Mouse (Mus musculus) neural tube, embryonic 13.5 days (tissue): ENCODE data around the gene Olfr1339. TPM values are rescaled to one million over a fixed set of nuclear protein-coding genes. Genes with fewer than 3 reads are reported as not detected.

Source experiments
- ATAC-seq: fragments of 200-750 bp; cut with Nextera tagmentation; 2 replicates; pipeline ENCODE4 v1.8.0; 2017; ENCODE audit warnings: low read depth, mild to moderate bottlenecking, moderate TSS enrichment, moderate library complexity
- H3K27ac ChIP-seq: fragments of 300-500 bp; sonication (generic); replicated peaks from 2 replicates; pipeline ENCODE4 v1.5.1; 2015; ENCODE audit warnings: moderate library complexity, mild to moderate bottlenecking, inconsistent platforms
- H3K27me3 ChIP-seq: fragments of 300-500 bp; sonication (generic); 2 replicates; pipeline ENCODE4 v1.6.1; 2015; ENCODE audit warnings: mild to moderate bottlenecking, inconsistent platforms
- H3K36me3 ChIP-seq: fragments of 300-500 bp; sonication (generic); 2 replicates; pipeline ENCODE4 v1.6.1; 2015; ENCODE audit warnings: mild to moderate bottlenecking, inconsistent platforms
- H3K4me1 ChIP-seq: fragments of 300-500 bp; sonication (generic); replicated peaks from 2 replicates; pipeline ENCODE4 v1.6.1; 2015; ENCODE audit warnings: inconsistent platforms
- H3K4me2 ChIP-seq: fragments of 300-500 bp; sonication (generic); 2 replicates; pipeline ENCODE4 v1.6.1; 2015; ENCODE audit warnings: inconsistent platforms, mild to moderate bottlenecking, moderate library complexity
- H3K4me3 ChIP-seq: fragments of 300-500 bp; sonication (generic); 2 replicates; pipeline ENCODE4 v1.5.1; 2015; ENCODE audit warnings: mild to moderate bottlenecking, inconsistent platforms
- H3K9ac ChIP-seq: fragments of 300-500 bp; sonication (generic); 2 replicates; pipeline ENCODE4 v1.6.1; 2015; ENCODE audit warnings: moderate library complexity, mild to moderate bottlenecking, inconsistent platforms
- H3K9me3 ChIP-seq: fragments of 300-500 bp; sonication (generic); 2 replicates; pipeline ENCODE4 v1.6.1; 2016; ENCODE audit warnings: inconsistent platforms
- WGBS: fragments of 180-500 bp; shearing (Covaris S2); methylation state at CpG from one replicate; pipeline ENCODE4 v1.1.7; 2015; 5-methylcytosine and 5-hydroxymethylcytosine counted together
- polyA plus RNA-seq: library from polyadenylated mRNA; unstranded; fragments of >200 nt; fragmentation: Nextera tagmentation; extraction: Ambion mirVana; gene quantifications from 2 replicates; pipeline ENCODE4 v1.2.1, GENCODE M21; 2015

The Olfr1339 gene
- polyA plus RNA-seq = not detected in 2 replicates

GRCm38 (mm10) chr4:118731875-118732274 is at the start of gene Olfr1339:
Gene Olfr1339, plus strand, starts transcription at chr4:118732175.
- Histone ChIP-seq H3K36me3 (no peaks in the 10 kb centered on the region), H3K27me3 (no peaks in the 10 kb centered on the region), H3K9me3 (no peaks in the 10 kb centered on the region), H3K4me1 (no peaks in the 10 kb centered on the region), H3K9ac (no peak within 1 kb of the TSS), H3K4me3 (no peak within 1 kb of the TSS), H3K4me2 (no peak within 1 kb of the TSS), H3K27ac (no peak within 1 kb of the TSS)
- 100% methylated on average over 1 of the region's 1 CpGs for WGBS
- no peak for ATAC-seq

- no peak overlapping the region for H3K4me2 ChIP-seq
- ATAC-seq = no peak
- no peak overlapping the region for H3K9ac ChIP-seq
- no peaks in the 10 kb centered on the region for H3K9me3 ChIP-seq
- no peaks in the 10 kb centered on the region for H3K27me3 ChIP-seq
- H3K27ac ChIP-seq = no peak overlapping the region
- H3K36me3 ChIP-seq = no peaks in the 10 kb centered on the region
- WGBS = 73% methylated on average over 2 of the region's 2 CpGs
- no peaks in the 10 kb centered on the region for H3K4me1 ChIP-seq
- no peak overlapping the region for H3K4me3 ChIP-seq
Observed at GRCm38 (mm10) chr4:118687086-118687485, 44.9 kb upstream of the Olfr1339 start.

DNA sequence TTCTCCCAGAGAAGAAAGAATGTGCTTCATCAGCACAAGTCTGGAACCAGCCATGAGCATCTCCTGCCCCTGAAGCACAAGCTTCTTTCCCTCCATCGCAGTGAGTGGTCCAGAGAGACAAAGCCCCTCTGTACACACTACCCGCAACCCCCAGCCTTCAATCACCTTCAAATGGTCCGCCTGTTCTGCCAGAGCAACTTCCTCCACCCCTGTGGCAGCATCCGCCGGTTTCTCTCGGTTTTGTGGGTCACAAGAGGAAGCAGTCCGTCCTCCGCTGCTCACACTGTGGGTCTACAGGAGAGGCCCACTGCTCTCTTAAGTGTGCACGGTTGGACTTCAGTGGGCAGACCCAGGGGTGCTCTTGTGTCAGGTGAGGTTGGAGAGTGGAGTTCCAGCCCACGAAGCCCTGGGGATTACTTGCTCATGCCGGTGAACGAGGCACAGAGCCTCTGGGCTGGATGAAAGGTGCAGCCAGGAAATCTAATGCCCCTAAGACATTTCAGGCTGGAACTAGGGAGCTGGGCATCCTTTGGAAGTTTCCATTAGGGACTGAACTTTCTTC is 39.5 kb upstream of the Olfr1339 start, which contains the start of gene Olfr1342:
Gene Olfr1342 (minus strand): TSS at position 345 of the 562 bp plus-strand sequence.
- Histone ChIP-seq H3K4me3 (no peak within 1 kb of the TSS), H3K4me2 (no peak within 1 kb of the TSS), H3K36me3 (no peaks in the 10 kb centered on the region), H3K9me3 (no peaks in the 10 kb centered on the region), H3K27ac (no peak within 1 kb of the TSS), H3K9ac (no peak within 1 kb of the TSS), H3K27me3 (no peaks in the 10 kb centered on the region), H3K4me1 (no peaks in the 10 kb centered on the region)
- 55% methylated on average over 12 of the region's 12 CpGs for WGBS
- no peak for ATAC-seq

GRCm38 (mm10) chr4:118693812-118694211 is 38.2 kb upstream of the Olfr1339 start:
- H3K4me3 ChIP-seq = no peak overlapping the region
- no peak for ATAC-seq
- 35% methylated on average over 2 of the region's 2 CpGs for WGBS

GRCm38 (mm10) chr4:118703223-118703622 is 28.8 kb upstream of the Olfr1339 start, which contains the start of gene Olfr1341:
Gene Olfr1341, plus strand, starts transcription at chr4:118703523.
- Histone ChIP-seq H3K36me3 (no peaks in the 10 kb centered on the region), H3K4me2 (no peak within 1 kb of the TSS), H3K9me3 (no peaks in the 10 kb centered on the region), H3K27ac (no peak within 1 kb of the TSS), H3K27me3 (no peaks in the 10 kb centered on the region), H3K9ac (no peak within 1 kb of the TSS), H3K4me3 (no peak within 1 kb of the TSS), H3K4me1 (no peaks in the 10 kb centered on the region)
- no peak for ATAC-seq
- 88% methylated on average over 3 of the region's 3 CpGs for WGBS

More at GRCm38 (mm10) chr4:118693812-118694211, 38.2 kb upstream of the Olfr1339 start:
- Histone ChIP-seq H3K27me3 (no peaks in the 10 kb centered on the region), H3K4me2 (no peak overlapping the region), H3K27ac (no peak overlapping the region), H3K9ac (no peak overlapping the region), H3K9me3 (no peaks in the 10 kb centered on the region), H3K4me1 (no peaks in the 10 kb centered on the region), H3K36me3 (no peaks in the 10 kb centered on the region)

DNA sequence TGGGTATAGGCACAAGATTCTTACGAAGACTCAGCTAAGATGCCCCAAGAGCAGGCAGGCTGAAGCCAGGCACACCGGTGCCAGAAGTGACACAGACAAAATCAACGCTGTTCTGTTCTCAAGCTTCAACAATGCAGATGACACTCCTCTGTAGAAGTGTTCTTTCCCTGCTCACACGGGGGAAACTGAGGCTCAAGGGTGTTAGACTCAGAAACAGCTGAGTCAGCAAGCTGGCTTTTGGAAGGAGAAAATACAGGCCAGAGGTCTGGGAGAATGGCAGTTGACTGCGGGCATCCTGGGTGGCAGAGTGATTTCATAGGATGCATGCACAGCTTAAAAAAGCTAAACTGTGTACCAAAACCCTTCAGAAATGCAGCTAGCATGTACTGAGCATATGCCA is 23.9 kb upstream of the Olfr1339 start:
- H3K4me2 ChIP-seq = no peak overlapping the region
- no peak for ATAC-seq
- H3K9me3 ChIP-seq = no peaks in the 10 kb centered on the region
- no peak overlapping the region for H3K4me3 ChIP-seq
- no peak overlapping the region for H3K9ac ChIP-seq
- 83% methylated on average over 5 of the region's 5 CpGs for WGBS
- no peaks in the 10 kb centered on the region for H3K4me1 ChIP-seq
- H3K27me3 ChIP-seq = no peaks in the 10 kb centered on the region
- no peaks in the 10 kb centered on the region for H3K36me3 ChIP-seq
- no peak overlapping the region for H3K27ac ChIP-seq

GRCm38 (mm10) chr4:118711656-118712055 is 20.3 kb upstream of the Olfr1339 start:
- H3K9me3 ChIP-seq = no peaks in the 10 kb centered on the region
- H3K9ac ChIP-seq = no peak overlapping the region
- no peak overlapping the region for H3K4me2 ChIP-seq
- no peaks in the 10 kb centered on the region for H3K4me1 ChIP-seq
- H3K27me3 ChIP-seq = no peaks in the 10 kb centered on the region
- no peaks in the 10 kb centered on the region for H3K36me3 ChIP-seq
- no peak overlapping the region for H3K4me3 ChIP-seq
- WGBS = 29% methylated on average over 1 of the region's 1 CpGs
- no peak overlapping the region for H3K27ac ChIP-seq
- ATAC-seq = no peak

- H3K4me2 ChIP-seq = no peak within 1 kb of the TSS
- ATAC-seq = no peak
- no peaks in the 10 kb centered on the region for H3K36me3 ChIP-seq
- H3K9ac ChIP-seq = no peak within 1 kb of the TSS
- H3K27ac ChIP-seq = no peak within 1 kb of the TSS
- H3K4me3 ChIP-seq = no peak within 1 kb of the TSS
- no peaks in the 10 kb centered on the region for H3K27me3 ChIP-seq
- no peaks in the 10 kb centered on the region for H3K4me1 ChIP-seq
- H3K9me3 ChIP-seq = no peaks in the 10 kb centered on the region
Observed at GRCm38 (mm10) chr4:118719838-118720237, 12.1 kb upstream of the Olfr1339 start, which contains the start of gene Olfr1340. Gene Olfr1340, plus strand, starts transcription at chr4:118720138.

- ATAC-seq = no peak
- no peaks in the 10 kb centered on the region for H3K9me3 ChIP-seq
- H3K4me2 ChIP-seq = no peak overlapping the region
- no peak overlapping the region for H3K4me3 ChIP-seq
- no peaks in the 10 kb centered on the region for H3K4me1 ChIP-seq
- H3K9ac ChIP-seq = no peak overlapping the region
- no peaks in the 10 kb centered on the region for H3K36me3 ChIP-seq
- H3K27me3 ChIP-seq = no peaks in the 10 kb centered on the region
- 63% methylated on average over 10 of the region's 10 CpGs for WGBS
- no peak overlapping the region for H3K27ac ChIP-seq
Observed at GRCm38 (mm10) chr4:118721742-118722483, 10.1 kb upstream of the Olfr1339 start.

DNA sequence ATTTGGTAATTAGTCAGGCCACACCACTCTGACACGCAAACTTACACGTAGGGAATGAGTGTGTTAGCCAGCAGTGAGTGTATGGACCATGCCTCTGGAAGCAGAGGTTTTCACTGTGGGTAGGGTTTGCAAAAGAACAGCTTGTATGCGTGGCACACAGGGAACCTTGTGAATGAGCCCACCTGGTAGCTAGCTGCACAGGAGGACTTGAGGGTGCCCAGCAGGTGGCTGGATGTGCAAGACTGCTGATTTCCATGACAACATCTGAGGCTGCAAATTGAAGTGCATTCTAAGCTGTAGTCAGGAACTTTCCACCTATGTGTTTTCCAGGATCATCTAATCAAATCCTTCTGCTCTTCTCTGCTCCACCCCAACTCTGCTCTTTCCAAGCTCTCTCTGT is 7.6 kb downstream of the Olfr1339 start:
- no peak overlapping the region for H3K4me3 ChIP-seq
- H3K27me3 ChIP-seq = peaks cover 30% of the 10 kb centered on the region
- peaks cover 5% of the 10 kb centered on the region; the same call in 1 of the 2 replicates for H3K4me1 ChIP-seq
- H3K9me3 ChIP-seq = no peaks in the 10 kb centered on the region
- H3K9ac ChIP-seq = no peak overlapping the region
- no peak overlapping the region for H3K27ac ChIP-seq
- WGBS = 53% methylated on average over 3 of the region's 3 CpGs
- H3K4me2 ChIP-seq = no peak overlapping the region
- ATAC-seq = no peak
- no peaks in the 10 kb centered on the region for H3K36me3 ChIP-seq

DNA sequence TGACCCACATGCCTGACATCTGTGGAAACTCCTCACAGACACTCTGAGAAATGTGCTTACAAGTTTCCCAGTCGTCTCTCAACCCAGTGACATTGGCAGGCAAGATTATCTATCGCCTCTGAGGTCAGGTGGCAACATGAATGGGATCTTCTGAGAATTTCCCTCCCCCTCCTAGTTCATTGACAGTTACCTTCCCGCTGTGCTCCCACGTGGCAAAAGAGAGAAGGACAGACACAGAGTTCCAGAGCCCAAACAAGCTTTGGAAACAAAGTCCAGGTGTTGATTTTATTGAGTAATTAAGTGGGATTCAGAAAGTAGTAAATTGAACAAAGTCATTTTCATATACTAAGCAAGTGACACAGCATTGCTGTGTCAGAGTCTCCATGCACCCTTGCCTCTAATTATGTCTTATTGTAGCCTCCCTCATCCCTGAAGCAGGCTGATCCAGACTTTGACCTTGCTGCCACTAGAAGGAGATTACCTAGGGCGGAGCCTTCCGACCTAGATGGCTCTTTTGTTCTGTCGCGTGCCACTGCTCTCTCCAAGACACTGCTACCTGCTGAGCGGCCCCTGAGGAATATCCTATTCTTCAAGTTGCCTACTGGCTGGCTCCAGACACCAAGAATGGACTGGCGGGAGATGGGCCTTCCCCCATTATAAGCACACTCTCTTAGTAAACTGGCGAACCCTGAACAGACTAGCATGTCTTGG is 9.2 kb downstream of the Olfr1339 start:
- no peak overlapping the region for H3K4me3 ChIP-seq
- 5% methylated on average over 11 of the region's 11 CpGs for WGBS
- H3K9ac ChIP-seq = no peak overlapping the region
- peaks cover 5% of the 10 kb centered on the region; the same call in 1 of the 2 replicates for H3K4me1 ChIP-seq
- H3K9me3 ChIP-seq = peaks cover 1% of the 10 kb centered on the region; the same call in 1 of the 2 replicates
- H3K27me3 ChIP-seq = peaks cover 30% of the 10 kb centered on the region
- H3K27ac ChIP-seq = no peak overlapping the region
- H3K4me2 ChIP-seq = no peak overlapping the region
- H3K36me3 ChIP-seq = no peaks in the 10 kb centered on the region
- no peak for ATAC-seq

DNA sequence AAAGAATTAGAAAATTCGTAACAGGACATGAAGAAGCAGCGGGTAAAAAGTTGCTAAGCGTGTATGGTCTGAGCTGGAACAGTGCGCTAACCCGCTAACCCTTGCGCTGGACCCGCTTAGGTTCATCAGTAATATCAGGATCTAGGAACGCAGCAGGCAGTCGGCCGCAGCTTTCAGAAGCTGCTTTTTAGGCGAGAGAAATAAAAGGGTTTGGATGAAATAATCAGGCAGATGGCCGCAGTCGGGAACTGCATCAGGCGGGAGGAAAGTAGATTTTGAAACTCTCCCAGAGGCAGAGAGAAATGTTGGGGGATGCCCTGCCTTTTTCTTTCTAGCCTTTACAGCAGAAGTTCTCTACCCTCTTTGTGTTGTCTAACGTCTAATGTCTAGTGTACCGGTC is 9.9 kb downstream of the Olfr1339 start:
- no peak overlapping the region for H3K9ac ChIP-seq
- no peaks in the 10 kb centered on the region for H3K36me3 ChIP-seq
- H3K4me2 ChIP-seq = peak overlapping the region; percentile 30; the same call in 1 of the 2 replicates
- H3K27me3 ChIP-seq = peaks cover 30% of the 10 kb centered on the region
- no peak overlapping the region for H3K27ac ChIP-seq
- peaks cover 5% of the 10 kb centered on the region; the same call in 1 of the 2 replicates for H3K4me1 ChIP-seq
- no peak overlapping the region for H3K4me3 ChIP-seq
- 5% methylated on average over 16 of the region's 16 CpGs for WGBS
- H3K9me3 ChIP-seq = peaks cover 3% of the 10 kb centered on the region; the same call in 1 of the 2 replicates
- ATAC-seq = no peak
